Mouse (Mus musculus) layer of hippocampus, adult 18-20 months (tissue): Measurements from ENCODE around the gene Igf2r. TPM values are rescaled to one million over a fixed set of nuclear protein-coding genes. Genes with fewer than 3 reads are reported as not detected.

Experiments
- DNase-seq, 2 experiments: peaks; one replicate each; pipeline ENCODE4 v3.0.0; 2022; ENCODE audit warnings: low spot score in 2 of 2
- total RNA-seq, 2 experiments: library from RNA; stranded (reverse); gene quantifications; 2 replicates each; pipeline ENCODE4 v1.2.3; 2021

Igf2r gene
- total RNA-seq, 2 experiments from 2014 or later: 27.4 to 27.8 TPM

- no peak for DNase-seq
Observed at GRCm38 (mm10) chr17:12751218-12751617, 18.2 kb downstream of the Igf2r start.

- no peak for DNase-seq
Observed at GRCm38 (mm10) chr17:12750591-12751170, 18.8 kb downstream of the Igf2r start.

GRCm38 (mm10) chr17:12749421-12750367, 19.8 kb downstream of the Igf2r start:
- peak in 1 of 2 experiments; percentile 45 for DNase-seq

- no peak for DNase-seq
Observed at GRCm38 (mm10) chr17:12745761-12746160, 23.7 kb downstream of the Igf2r start.

- DNase-seq: no peak
Observed at GRCm38 (mm10) chr17:12744071-12744470, 25.4 kb downstream of the Igf2r start.

- DNase-seq: no peak
Observed at GRCm38 (mm10) chr17:12742151-12742908, 27.1 kb downstream of the Igf2r start.

- peak; percentile 29 to 43 for DNase-seq
Observed at GRCm38 (mm10) chr17:12741218-12741968, 28.1 kb downstream of the Igf2r start.

GRCm38 (mm10) chr17:12740317-12740716, 29.1 kb downstream of the Igf2r start:
- DNase-seq: no peak

GRCm38 (mm10) chr17:12739516-12739915, 29.9 kb downstream of the Igf2r start:
- DNase-seq: no peak

GRCm38 (mm10) chr17:12737934-12738333, 31.5 kb downstream of the Igf2r start:
- no peak for DNase-seq

- DNase-seq: no peak
Observed at GRCm38 (mm10) chr17:12734205-12734857, 35.1 kb downstream of the Igf2r start.

- no peak for DNase-seq
Observed at GRCm38 (mm10) chr17:12733128-12733527, 36.3 kb downstream of the Igf2r start.

- no peak for DNase-seq
Observed at GRCm38 (mm10) chr17:12728536-12728935, 40.9 kb downstream of the Igf2r start.

GRCm38 (mm10) chr17:12727748-12728147, 41.7 kb downstream of the Igf2r start:
- DNase-seq: no peak

GRCm38 (mm10) chr17:12725871-12726270, 43.6 kb downstream of the Igf2r start:
- DNase-seq: no peak

- DNase-seq: peak in 1 of 2 experiments; percentile 46
Observed at GRCm38 (mm10) chr17:12724767-12725744, 44.4 kb downstream of the Igf2r start.

GRCm38 (mm10) chr17:12723986-12724766, 45.3 kb downstream of the Igf2r start:
- no peak for DNase-seq

- no peak for DNase-seq
Observed at GRCm38 (mm10) chr17:12722622-12723021, 46.8 kb downstream of the Igf2r start.
